Mouse (Mus musculus): ENCODE data around the gene Tmem182. TPM values are rescaled to one million over a fixed set of nuclear protein-coding genes. Genes with fewer than 3 reads are reported as not detected.

The Tmem182 gene
- polyA plus RNA-seq, 1 experiment from 2014 or later = 0.35 TPM

DNA sequence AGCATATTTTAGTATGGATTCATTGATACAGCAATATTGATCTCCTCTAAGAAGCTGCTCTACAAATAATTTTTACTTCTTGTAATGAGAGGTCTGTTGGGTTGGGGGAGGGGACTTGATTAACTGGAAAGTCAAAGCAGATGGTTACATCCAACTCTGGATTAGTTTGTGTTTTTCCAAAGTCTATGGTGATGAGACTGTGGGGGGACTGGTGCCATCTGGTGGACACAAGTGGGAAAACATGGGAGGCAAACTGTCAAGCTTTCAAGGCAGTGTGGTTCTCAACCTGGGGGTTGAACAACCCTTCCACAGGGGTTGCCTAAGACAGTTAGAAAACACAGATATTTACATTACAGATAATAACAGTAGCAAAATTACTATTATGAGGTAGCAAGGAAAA is 39.2 kb downstream of the Tmem182 start:
- no peaks in the 10 kb centered on the region for H3K9me3 ChIP-seq
- no peak overlapping the region for H3K9ac ChIP-seq
- H3K27me3 ChIP-seq (replicated peaks) = no peaks in the 10 kb centered on the region
- no peak overlapping the region for H3K4me3 ChIP-seq
- peak; percentile 58; the same call in 1 of the 2 replicates for ATAC-seq (ENCODE audit: low FRiP score, low read depth)
- H3K4me1 ChIP-seq = no peaks in the 10 kb centered on the region
- no peak overlapping the region for H3K4me2 ChIP-seq (replicated peaks)
- H3K27ac ChIP-seq = no peak overlapping the region
- no peaks in the 10 kb centered on the region for H3K36me3 ChIP-seq

DNA sequence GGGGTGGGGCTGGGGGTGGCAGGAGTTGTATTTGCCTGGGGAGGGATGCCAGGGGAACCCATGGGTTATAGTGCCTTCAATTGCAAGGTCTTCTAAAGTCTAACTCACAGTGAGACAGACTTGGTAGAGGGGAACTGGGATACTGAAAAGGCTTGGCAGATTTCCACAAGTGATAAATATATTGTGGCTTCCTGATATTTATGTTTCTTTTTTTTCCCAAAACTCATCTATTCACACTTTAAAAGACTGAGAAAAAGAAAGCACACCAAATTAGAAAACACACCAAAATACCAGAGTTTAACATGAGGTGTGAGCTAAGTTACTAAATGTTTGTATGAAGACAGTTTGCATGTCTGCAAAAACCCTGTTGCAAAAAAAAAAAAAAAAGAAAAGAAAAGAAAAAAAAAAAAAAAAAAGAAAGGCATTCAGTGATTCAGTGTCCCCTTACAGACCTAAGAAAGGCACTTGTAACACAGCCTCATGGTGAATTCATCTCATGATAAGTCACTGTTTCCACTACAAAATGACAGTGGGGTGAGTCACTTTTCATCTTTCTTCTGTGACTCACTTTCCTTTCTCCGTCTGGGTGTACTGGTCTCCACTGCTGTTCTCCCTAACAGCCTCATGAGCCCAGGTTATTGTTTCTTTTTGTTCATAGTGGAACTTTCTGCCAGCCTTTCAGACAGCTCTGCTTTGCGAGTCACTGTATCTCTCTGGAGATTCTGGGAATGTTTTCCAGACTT is 42.0 kb downstream of the Tmem182 start:
- 66% methylated on average over 2 of the region's 2 CpGs for WGBS
- H3K4me1 ChIP-seq = no peaks in the 10 kb centered on the region
- no peak overlapping the region for H3K27ac ChIP-seq
- H3K36me3 ChIP-seq = no peaks in the 10 kb centered on the region
- no peak overlapping the region for H3K9ac ChIP-seq
- no peak overlapping the region for H3K4me3 ChIP-seq
- no peaks in the 10 kb centered on the region for H3K27me3 ChIP-seq (replicated peaks)
- H3K9me3 ChIP-seq = no peaks in the 10 kb centered on the region
- H3K4me2 ChIP-seq (replicated peaks) = no peak overlapping the region
- no peak for ATAC-seq (ENCODE audit: low FRiP score, low read depth)

DNA sequence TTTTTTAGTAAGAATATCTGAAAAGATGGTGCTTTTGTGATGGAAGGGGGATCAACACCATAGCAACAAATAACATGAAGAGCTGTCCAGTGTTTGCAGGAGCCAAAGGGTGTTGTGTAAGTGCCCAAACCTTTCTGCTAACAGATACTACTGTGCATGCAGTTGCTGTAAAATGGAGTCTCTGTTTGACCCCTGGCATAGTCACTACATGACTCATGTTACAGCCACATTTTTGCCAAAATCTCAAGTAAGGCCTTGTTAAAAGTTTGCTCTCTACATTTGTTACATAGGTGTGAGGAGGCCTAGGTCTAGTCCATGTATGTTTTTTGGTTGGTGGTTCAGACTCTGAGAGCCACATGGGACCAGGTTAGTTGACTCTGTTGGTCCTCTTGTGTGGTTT is 45.9 kb downstream of the Tmem182 start:
- no peak overlapping the region for H3K4me2 ChIP-seq (replicated peaks)
- H3K27me3 ChIP-seq (replicated peaks) = no peaks in the 10 kb centered on the region
- H3K4me1 ChIP-seq = no peaks in the 10 kb centered on the region
- no peak overlapping the region for H3K9ac ChIP-seq
- ATAC-seq (ENCODE audit: low FRiP score, low read depth) = no peak
- H3K9me3 ChIP-seq = no peaks in the 10 kb centered on the region
- H3K4me3 ChIP-seq = no peak overlapping the region
- no peak overlapping the region for H3K27ac ChIP-seq
- H3K36me3 ChIP-seq = no peaks in the 10 kb centered on the region

DNA sequence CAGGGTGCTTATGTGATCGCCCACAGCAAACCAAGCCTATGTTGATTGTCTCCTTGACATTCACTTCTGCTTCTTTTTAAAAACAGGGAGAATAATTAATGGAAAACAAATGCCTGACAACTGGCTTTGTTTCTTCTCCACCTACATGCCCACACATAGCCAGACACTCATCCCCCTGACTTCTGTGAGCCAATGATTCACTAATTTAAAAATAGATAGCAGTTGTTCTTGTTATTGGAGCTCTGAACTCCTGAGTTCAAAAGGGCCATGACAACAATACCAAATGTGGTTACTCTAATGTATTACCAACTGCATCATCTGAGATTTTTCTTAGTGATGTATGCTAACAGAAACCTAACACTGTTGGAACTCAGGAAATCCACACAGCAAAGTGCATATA is 49.9 kb downstream of the Tmem182 start:
- 84% methylated on average over 1 of the region's 1 CpGs for WGBS
- no peak for ATAC-seq (ENCODE audit: low FRiP score, low read depth)

DNA sequence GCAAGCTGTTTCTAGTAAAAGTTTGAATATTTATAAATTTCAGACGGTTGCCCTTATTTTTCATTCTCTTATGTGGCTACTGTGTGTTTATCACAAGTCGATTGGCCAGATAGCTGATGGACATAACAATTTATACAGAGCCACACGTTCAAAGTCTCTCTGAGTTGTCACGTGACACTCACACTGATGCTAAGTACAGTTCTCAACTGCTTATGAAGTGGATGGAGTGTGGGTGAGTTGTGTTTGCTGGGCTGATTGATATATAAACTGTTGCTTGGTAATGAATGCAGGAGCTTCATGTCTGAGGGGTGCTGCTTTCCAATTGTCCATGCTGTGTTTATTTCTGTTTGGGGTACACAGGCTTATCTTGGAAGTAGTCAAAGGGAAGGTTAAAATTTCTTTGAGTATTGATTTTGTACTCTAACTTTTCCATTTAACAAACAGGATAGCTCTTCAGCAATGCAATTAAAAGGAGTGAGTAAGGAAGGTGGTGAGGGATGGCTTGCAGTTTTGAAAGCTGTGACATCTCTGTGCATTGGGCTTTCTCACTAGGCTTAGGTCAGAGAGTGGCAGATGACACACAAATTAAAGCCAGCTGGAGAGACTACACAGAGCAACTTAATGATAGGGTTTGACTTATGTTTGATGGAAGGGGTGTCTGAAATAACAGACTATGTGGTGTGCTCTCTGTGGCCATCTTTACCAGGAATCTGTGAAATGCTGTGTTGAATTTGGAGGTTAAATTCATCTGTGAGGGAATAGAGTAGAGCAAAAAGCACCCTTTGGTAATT is 51.6 kb downstream of the Tmem182 start:
- Histone ChIP-seq H3K4me2 (replicated peaks) (no peak overlapping the region), H3K27ac (no peak overlapping the region), H3K36me3 (no peaks in the 10 kb centered on the region), H3K9ac (no peak overlapping the region), H3K4me1 (no peaks in the 10 kb centered on the region), H3K27me3 (replicated peaks) (no peaks in the 10 kb centered on the region), H3K9me3 (no peaks in the 10 kb centered on the region), H3K4me3 (no peak overlapping the region)
- 77% methylated on average over 4 of the region's 4 CpGs for WGBS
- ATAC-seq (ENCODE audit: low FRiP score, low read depth) = no peak

More for the DNA sequence above, 49.9 kb downstream of the Tmem182 start:
- Histone ChIP-seq H3K9me3 (no peaks in the 10 kb centered on the region), H3K4me3 (no peak overlapping the region), H3K27ac (no peak overlapping the region), H3K27me3 (replicated peaks) (no peaks in the 10 kb centered on the region), H3K4me1 (no peaks in the 10 kb centered on the region), H3K9ac (no peak overlapping the region), H3K4me2 (replicated peaks) (no peak overlapping the region), H3K36me3 (no peaks in the 10 kb centered on the region)

DNA sequence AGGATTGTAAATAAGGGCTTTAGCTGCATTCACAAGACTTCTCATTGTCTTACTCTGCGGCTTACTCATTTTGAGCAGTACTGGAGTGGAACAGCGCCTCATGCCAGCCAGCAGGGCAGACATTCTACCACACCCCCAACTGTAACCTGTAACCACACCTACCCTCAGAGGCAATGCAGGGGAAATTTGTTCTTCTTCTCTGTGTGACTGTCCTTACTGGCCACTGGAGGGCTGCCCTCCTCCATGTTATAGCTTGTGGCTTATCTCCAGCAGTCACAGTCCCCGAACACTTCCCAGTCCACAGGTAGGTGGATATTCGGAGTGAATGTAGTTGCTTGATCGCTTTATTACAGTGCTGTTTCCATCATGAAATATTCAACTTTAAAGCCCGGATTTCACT is 59.6 kb downstream of the Tmem182 start:
- ATAC-seq (ENCODE audit: low FRiP score, low read depth) = no peak
- Histone ChIP-seq H3K36me3 (no peaks in the 10 kb centered on the region), H3K9ac (no peak overlapping the region), H3K4me3 (no peak overlapping the region), H3K27ac (no peak overlapping the region), H3K27me3 (replicated peaks) (no peaks in the 10 kb centered on the region), H3K9me3 (no peaks in the 10 kb centered on the region), H3K4me1 (no peaks in the 10 kb centered on the region), H3K4me2 (replicated peaks) (no peak overlapping the region)
- WGBS = 82% methylated on average over 6 of the region's 6 CpGs

DNA sequence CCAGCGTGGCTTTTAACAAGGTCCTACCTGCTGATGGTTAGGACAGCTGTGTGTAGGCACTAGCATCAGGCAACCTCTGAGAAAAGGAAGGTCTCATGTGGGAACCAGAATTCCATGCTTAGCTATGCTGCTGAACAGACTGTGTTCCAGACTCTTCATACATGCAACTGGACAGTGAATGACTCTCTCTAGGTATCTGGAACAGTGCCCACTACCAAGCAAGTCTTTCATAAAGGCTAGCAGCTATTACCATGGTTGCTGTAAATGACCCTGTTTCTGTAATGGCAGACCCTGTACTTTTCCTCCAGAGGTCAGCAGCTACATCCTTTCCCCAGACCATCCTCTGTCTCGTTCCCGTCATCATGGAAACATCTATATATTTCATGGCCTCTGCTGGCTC is 61.7 kb downstream of the Tmem182 start:
- H3K4me1 ChIP-seq = no peaks in the 10 kb centered on the region
- no peaks in the 10 kb centered on the region for H3K27me3 ChIP-seq (replicated peaks)
- H3K36me3 ChIP-seq = no peaks in the 10 kb centered on the region
- no peaks in the 10 kb centered on the region for H3K9me3 ChIP-seq
- H3K9ac ChIP-seq = no peak overlapping the region
- no peak overlapping the region for H3K4me3 ChIP-seq
- WGBS = 87% methylated on average over 3 of the region's 3 CpGs
- no peak overlapping the region for H3K4me2 ChIP-seq (replicated peaks)
- no peak for ATAC-seq (ENCODE audit: low FRiP score, low read depth)
- no peak overlapping the region for H3K27ac ChIP-seq

DNA sequence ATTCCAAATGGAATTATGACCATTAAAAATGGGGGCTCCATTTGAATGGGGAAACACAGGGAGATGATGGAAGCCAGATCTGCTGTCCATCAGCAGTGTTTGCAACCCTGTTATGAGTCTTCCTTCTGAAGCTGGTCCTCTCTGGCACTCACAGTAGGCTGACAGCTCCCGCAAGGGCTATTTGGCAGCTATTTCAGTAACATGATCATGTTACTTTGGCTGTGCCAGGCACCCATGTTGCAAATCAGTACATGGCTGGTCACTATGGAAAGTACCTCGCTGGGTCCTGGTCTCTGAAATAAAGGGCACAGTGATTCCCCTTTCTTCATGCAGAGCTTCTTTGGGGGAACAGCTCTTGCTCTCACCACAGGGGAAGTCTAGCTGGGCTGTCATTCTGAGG is 62.2 kb downstream of the Tmem182 start:
- 90% methylated on average over 2 of the region's 2 CpGs for WGBS
- ATAC-seq (ENCODE audit: low FRiP score, low read depth) = no peak
- Histone ChIP-seq H3K9me3 (no peaks in the 10 kb centered on the region), H3K36me3 (no peaks in the 10 kb centered on the region), H3K4me1 (no peaks in the 10 kb centered on the region), H3K4me2 (replicated peaks) (no peak overlapping the region), H3K4me3 (no peak overlapping the region), H3K9ac (no peak overlapping the region), H3K27me3 (replicated peaks) (no peaks in the 10 kb centered on the region), H3K27ac (no peak overlapping the region)

DNA sequence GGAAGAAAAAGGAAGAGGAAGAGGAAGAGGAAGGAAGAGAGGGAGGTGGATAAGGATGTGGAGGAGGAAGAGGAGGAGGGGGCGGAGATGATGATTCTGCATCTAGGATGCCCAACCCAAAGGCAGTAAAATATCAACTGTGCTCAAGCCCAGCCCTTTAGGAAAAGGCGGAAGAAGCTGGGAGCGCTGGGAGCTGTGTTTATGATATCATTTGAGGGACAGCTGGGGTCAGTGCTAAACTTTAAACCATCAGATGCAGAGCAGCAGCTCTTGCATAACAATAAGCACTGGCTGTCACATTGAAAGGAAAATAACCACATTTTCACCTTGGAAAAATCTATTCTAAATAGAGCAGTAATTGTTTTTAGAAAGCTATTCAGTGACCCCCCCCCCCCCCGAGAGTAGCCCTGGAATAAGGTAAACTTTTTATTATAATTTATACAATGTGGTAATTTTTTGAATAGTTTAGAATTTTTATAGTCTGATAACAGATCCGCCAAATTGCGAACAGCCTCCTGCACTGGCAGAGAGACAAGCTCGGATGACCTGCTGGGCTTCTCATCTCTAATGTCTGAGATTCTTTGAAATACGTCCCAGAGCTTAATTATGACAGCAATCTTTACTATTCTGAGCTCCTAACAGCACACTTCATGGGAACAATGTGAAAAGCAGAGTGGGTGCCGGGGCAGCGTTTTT is 68.5 kb downstream of the Tmem182 start:
- Histone ChIP-seq H3K9me3 (no peaks in the 10 kb centered on the region), H3K9ac (no peak overlapping the region), H3K27ac (no peak overlapping the region), H3K4me1 (no peaks in the 10 kb centered on the region), H3K4me3 (no peak overlapping the region), H3K4me2 (replicated peaks) (no peak overlapping the region), H3K36me3 (no peaks in the 10 kb centered on the region), H3K27me3 (replicated peaks) (no peaks in the 10 kb centered on the region)
- ATAC-seq (ENCODE audit: low FRiP score, low read depth) = no peak
- WGBS = 69% methylated on average over 10 of the region's 10 CpGs

DNA sequence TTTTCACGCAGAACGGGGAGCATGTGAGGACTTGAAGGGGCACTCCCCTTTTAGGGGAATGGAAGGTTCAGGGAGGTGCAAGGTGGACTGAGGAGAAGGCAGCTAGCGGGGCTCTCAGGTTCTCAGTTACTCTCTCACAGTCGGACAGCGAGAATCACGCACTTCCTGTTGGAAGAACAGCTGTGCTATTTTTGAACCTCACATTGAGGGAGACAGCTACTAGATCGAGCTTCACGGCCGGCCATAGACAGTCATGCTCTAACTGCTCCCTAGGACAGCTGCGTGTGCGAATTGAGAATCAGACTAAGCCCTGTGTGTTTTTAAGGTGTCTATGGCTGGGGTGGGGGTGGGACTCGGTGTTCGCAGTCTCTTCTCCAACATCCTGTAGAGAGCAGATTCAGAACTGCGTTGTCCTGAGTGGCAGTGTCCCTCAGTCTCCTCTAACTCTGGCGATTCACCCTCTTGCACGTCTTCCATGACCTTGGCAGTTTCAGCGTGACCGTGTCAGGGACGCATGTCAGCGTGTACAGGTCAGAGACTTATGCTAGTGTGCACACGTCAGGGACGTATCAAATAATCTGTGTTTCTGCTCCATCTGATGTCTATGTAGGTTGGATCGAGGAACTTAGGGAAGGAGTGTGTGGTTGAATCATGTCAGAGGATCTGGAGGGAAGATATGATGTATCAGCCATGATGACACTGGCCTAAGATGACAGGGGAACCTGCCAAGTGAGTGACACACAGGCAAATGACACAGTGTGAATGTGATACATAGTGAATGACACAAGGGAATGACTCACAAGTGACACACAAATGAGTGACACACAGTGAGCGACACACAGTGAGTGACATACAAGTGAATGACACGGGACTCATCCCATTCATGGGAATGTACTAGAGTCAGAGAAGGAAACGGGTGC is 69.3 kb downstream of the Tmem182 start:
- H3K4me2 ChIP-seq (replicated peaks) = no peak overlapping the region
- ATAC-seq (ENCODE audit: low FRiP score, low read depth) = no peak
- H3K27me3 ChIP-seq (replicated peaks) = no peaks in the 10 kb centered on the region
- WGBS = 88% methylated on average over 26 of the region's 26 CpGs
- H3K4me3 ChIP-seq = no peak overlapping the region
- H3K36me3 ChIP-seq = no peaks in the 10 kb centered on the region
- H3K4me1 ChIP-seq = no peaks in the 10 kb centered on the region
- H3K9me3 ChIP-seq = no peaks in the 10 kb centered on the region
- H3K27ac ChIP-seq = no peak overlapping the region
- H3K9ac ChIP-seq = no peak overlapping the region

DNA sequence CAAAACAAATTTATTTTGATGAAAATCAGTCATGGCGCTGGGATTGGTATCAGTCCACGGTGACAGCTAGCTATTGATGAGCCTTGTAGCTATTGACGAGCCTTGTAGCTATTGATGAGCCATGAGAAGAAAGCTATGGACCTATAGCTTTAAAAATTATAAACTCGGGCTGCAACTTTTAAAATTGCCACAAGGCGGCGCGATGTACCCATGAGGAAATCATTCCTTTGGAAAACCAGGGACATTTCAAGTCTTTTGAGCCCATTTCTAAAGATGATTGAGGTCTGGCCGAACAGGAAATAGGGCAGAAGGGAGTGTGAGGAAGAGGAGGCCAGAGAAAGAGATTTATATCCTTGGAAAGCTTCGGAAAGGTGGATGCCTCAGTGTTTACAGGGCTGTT is 73.7 kb downstream of the Tmem182 start:
- 23% methylated on average over 9 of the region's 9 CpGs for WGBS
- no peaks in the 10 kb centered on the region for H3K4me1 ChIP-seq
- ATAC-seq (ENCODE audit: low FRiP score, low read depth) = no peak

DNA sequence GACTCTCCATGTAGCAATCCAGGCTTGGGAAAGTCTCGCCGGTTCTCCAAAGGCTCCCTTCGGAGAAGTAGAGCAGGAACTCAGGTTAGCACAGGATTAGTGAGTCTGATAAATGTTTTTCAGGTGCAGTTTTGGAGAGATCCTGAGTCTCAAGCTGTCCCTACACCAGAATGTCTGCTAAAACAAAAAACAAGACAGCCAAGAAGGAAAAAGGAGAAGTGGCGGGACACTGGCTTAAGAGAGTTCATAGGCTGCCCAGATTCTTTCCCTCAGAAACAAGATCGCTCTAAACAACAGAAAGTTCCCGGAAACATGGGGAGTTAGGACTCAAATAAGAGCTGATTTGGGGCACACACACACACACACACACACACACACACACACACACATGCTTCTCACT is 74.1 kb downstream of the Tmem182 start:
- WGBS = 79% methylated on average over 6 of the region's 6 CpGs
- no peaks in the 10 kb centered on the region for H3K4me1 ChIP-seq
- no peak overlapping the region for H3K4me2 ChIP-seq (replicated peaks)
- H3K27me3 ChIP-seq (replicated peaks) = no peaks in the 10 kb centered on the region
- no peak overlapping the region for H3K27ac ChIP-seq
- no peak overlapping the region for H3K4me3 ChIP-seq
- H3K36me3 ChIP-seq = no peaks in the 10 kb centered on the region
- no peak for ATAC-seq (ENCODE audit: low FRiP score, low read depth)
- no peak overlapping the region for H3K9ac ChIP-seq
- H3K9me3 ChIP-seq = no peaks in the 10 kb centered on the region

More for the DNA sequence above, 73.7 kb downstream of the Tmem182 start:
- Histone ChIP-seq H3K27me3 (replicated peaks) (no peaks in the 10 kb centered on the region), H3K27ac (no peak overlapping the region), H3K9me3 (no peaks in the 10 kb centered on the region), H3K9ac (no peak overlapping the region), H3K36me3 (no peaks in the 10 kb centered on the region), H3K4me3 (no peak overlapping the region), H3K4me2 (replicated peaks) (no peak overlapping the region)

Data from neural tube, embryonic 12.5 days (tissue).